Mouse (Mus musculus): ENCODE results near the gene Tmem135. TPM values are rescaled to one million over a fixed set of nuclear protein-coding genes. Genes with fewer than 3 reads are reported as not detected.

Gene Tmem135
- polyA plus RNA-seq, 1 experiment: 27.6 TPM

DNA sequence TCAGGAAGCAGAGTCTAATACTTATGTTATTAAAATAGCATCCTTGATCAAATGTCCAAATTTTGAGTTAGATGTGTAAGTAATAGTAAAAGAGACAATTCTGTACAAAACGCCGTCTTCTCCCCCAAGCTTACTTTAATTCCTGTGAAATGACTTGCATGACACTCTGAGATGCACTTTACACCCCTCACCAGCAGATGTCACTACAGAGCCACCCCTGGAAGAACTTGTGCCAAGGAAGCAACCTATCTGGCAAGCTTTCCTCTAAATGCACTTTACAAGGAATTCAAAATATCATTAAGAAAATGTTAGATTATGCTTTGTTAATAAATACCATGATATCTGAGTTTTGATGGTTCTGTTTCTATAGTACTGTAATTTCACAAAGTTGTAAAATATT lies 235.4 kb downstream of the Tmem135 start:
- Histone ChIP-seq H3K36me3 (ENCODE audit: control insufficient read depth, insufficient read depth, low read length) (no peaks in the 10 kb centered on the region), H3K27me3 (ENCODE audit: control insufficient read depth, insufficient read depth, low read length) (no peaks in the 10 kb centered on the region), H3K27ac (ENCODE audit: insufficient read depth, low read length) (no peak overlapping the region), H3K4me3 (ENCODE audit: extremely low read depth, insufficient read depth, insufficient read length) (no peak overlapping the region), H3K4me1 (ENCODE audit: control insufficient read depth, insufficient read depth, insufficient read length) (peaks cover 5% of the 10 kb centered on the region; the same call in 1 of the 2 replicates)
- peak; percentile 57 to 73 for DNase-seq (ENCODE audit: low read depth in 1 of 2, low spot score in 2 of 2)
- 22% methylated on average over 2 of the region's 2 CpGs for WGBS
- TF ChIP-seq POLR2A (IDR thresholded peaks at IDR 0.05; ENCODE audit: low read depth, low read length): no peak
- peak; percentile 77; the same call in 1 of the 2 replicates for TF ChIP-seq CTCF (IDR thresholded peaks at IDR 0.05; ENCODE audit: extremely low read depth, insufficient read depth, insufficient read length, insufficient replicate concordance)

DNA sequence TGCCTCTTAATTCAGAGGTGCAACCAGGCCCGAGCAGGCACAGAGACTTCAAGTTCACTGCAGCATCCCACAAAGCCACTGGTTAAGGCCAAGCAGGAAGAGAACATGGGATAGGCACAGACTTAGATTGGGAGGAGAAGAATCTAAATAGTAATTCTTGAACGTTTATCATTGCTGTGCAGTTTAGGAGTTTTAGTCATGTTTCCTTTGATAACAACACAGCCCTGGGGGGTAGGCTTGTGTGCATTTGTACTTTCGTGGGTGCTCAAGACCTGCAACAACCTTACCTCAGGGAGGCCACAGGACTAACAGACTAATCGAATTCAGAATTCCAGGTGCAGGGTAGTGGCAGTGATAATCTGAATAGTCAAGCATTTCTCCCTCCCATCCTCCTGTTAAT lies 238.5 kb downstream of the Tmem135 start:
- no peak for TF ChIP-seq CTCF (IDR thresholded peaks at IDR 0.05; ENCODE audit: extremely low read depth, insufficient read depth, insufficient read length, insufficient replicate concordance)
- no peak for TF ChIP-seq POLR2A (IDR thresholded peaks at IDR 0.05; ENCODE audit: low read depth, low read length)
- no peak for DNase-seq (ENCODE audit: low read depth in 1 of 2, low spot score in 2 of 2)
- H3K27me3 ChIP-seq (ENCODE audit: control insufficient read depth, insufficient read depth, low read length): no peaks in the 10 kb centered on the region
- no peak overlapping the region for H3K27ac ChIP-seq (ENCODE audit: insufficient read depth, low read length)
- 80% methylated on average over 4 of the region's 4 CpGs for WGBS
- no peaks in the 10 kb centered on the region for H3K36me3 ChIP-seq (ENCODE audit: control insufficient read depth, insufficient read depth, low read length)
- H3K4me1 ChIP-seq (ENCODE audit: control insufficient read depth, insufficient read depth, insufficient read length): no peaks in the 10 kb centered on the region
- H3K4me3 ChIP-seq (ENCODE audit: extremely low read depth, insufficient read depth, insufficient read length): no peak overlapping the region

DNA sequence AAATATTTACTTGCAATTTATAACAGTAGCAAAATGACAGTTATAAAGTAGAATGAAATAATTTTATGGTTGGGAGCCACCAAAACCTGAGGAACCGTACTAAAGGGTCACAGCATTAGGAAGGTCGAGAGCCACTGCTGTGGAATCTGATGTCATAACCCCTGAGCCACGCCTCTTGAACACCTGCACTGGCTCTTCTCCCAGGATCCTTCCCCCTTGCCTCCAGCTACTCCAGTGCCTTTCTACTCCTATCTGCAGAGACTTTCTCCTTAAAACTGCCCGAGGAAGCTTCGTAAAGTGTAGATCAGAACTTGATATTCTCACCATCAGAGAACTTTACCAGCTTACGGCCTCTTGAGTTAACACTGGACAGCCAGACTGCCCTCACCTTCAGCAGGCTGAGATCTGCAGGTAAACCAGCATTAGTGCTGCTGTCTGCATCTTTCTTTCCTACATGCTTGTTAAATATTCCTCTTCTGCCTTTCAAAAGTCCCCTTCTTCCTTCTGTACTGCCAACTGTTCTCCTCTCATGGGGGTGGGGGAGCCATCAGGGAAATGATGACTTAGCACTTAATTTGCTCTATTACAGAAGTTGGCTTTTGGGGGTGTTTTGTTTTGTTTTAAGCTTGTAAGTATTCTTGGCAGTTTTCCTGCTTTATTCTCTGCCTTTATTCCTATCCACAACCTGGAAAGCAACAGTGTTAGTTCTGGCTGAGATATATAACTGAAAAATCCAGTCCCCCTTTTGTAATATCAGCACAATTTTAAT lies 242.2 kb downstream of the Tmem135 start:
- Histone ChIP-seq H3K4me3 (ENCODE audit: extremely low read depth, insufficient read depth, insufficient read length) (no peak overlapping the region), H3K27me3 (ENCODE audit: control insufficient read depth, insufficient read depth, low read length) (no peaks in the 10 kb centered on the region), H3K4me1 (ENCODE audit: control insufficient read depth, insufficient read depth, insufficient read length) (no peaks in the 10 kb centered on the region), H3K27ac (ENCODE audit: insufficient read depth, low read length) (no peak overlapping the region), H3K36me3 (ENCODE audit: control insufficient read depth, insufficient read depth, low read length) (peaks cover 6% of the 10 kb centered on the region; the same call in 1 of the 2 replicates)
- no peak for TF ChIP-seq CTCF (IDR thresholded peaks at IDR 0.05; ENCODE audit: extremely low read depth, insufficient read depth, insufficient read length, insufficient replicate concordance)
- no peak for TF ChIP-seq POLR2A (IDR thresholded peaks at IDR 0.05; ENCODE audit: low read depth, low read length)
- no peak for DNase-seq (ENCODE audit: low read depth in 1 of 2, low spot score in 2 of 2)
- 81% methylated on average over 6 of the region's 6 CpGs for WGBS

DNA sequence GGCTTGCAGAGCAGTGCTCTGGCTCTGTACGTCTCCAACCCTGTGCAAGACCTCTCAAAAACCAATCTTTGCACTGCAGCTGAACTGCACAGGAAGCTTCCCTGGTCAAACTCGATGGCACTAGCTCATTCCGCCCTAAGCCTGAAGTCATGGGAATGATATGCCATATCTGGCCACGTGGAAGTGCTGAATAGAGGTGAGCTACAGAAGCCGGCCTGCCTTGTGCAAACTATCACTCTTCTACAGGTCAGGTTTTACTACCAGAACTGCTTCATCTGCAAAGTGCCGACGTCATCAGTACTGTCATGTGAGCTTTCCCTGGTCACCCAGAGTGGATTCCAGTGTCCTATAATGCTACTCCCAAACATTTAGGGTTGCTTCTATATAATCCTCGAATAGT lies 246.7 kb downstream of the Tmem135 start:
- 90% methylated on average over 8 of the region's 8 CpGs for WGBS
- DNase-seq (ENCODE audit: low read depth in 1 of 2, low spot score in 2 of 2): no peak
- Histone ChIP-seq H3K36me3 (ENCODE audit: control insufficient read depth, insufficient read depth, low read length) (peaks cover 10% of the 10 kb centered on the region), H3K4me3 (ENCODE audit: extremely low read depth, insufficient read depth, insufficient read length) (no peak overlapping the region), H3K27me3 (ENCODE audit: control insufficient read depth, insufficient read depth, low read length) (no peaks in the 10 kb centered on the region), H3K4me1 (ENCODE audit: control insufficient read depth, insufficient read depth, insufficient read length) (no peaks in the 10 kb centered on the region), H3K27ac (ENCODE audit: insufficient read depth, low read length) (no peak overlapping the region)
- TF ChIP-seq CTCF (IDR thresholded peaks at IDR 0.05; ENCODE audit: extremely low read depth, insufficient read depth, insufficient read length, insufficient replicate concordance) (no peak), POLR2A (IDR thresholded peaks at IDR 0.05; ENCODE audit: low read depth, low read length) (no peak)

DNA sequence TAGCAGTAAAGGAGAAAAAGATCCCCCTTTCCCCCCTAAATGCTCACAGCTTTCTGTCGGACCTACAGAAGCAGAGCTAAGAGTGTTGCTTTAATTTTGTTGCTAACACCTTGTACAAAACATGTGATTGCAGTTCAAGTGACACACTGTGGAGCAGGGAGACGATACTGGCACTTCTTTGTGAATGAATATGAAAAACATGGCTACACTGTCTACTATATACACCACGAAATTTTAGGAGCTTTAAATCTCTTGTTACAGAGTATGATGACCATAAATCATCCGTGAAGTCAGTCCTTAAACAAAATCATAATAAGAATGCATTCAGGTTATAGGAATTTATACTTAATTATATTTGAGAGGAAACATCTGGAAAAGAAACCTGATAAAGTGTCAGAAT lies 247.4 kb downstream of the Tmem135 start:
- 86% methylated on average over 4 of the region's 4 CpGs for WGBS
- DNase-seq (ENCODE audit: low read depth in 1 of 2, low spot score in 2 of 2): no peak
- Histone ChIP-seq H3K27me3 (ENCODE audit: control insufficient read depth, insufficient read depth, low read length) (no peaks in the 10 kb centered on the region), H3K27ac (ENCODE audit: insufficient read depth, low read length) (no peak overlapping the region), H3K4me1 (ENCODE audit: control insufficient read depth, insufficient read depth, insufficient read length) (no peaks in the 10 kb centered on the region), H3K36me3 (ENCODE audit: control insufficient read depth, insufficient read depth, low read length) (peaks cover 10% of the 10 kb centered on the region), H3K4me3 (ENCODE audit: extremely low read depth, insufficient read depth, insufficient read length) (no peak overlapping the region)
- no peak for TF ChIP-seq CTCF (IDR thresholded peaks at IDR 0.05; ENCODE audit: extremely low read depth, insufficient read depth, insufficient read length, insufficient replicate concordance)
- no peak for TF ChIP-seq POLR2A (IDR thresholded peaks at IDR 0.05; ENCODE audit: low read depth, low read length)

DNA sequence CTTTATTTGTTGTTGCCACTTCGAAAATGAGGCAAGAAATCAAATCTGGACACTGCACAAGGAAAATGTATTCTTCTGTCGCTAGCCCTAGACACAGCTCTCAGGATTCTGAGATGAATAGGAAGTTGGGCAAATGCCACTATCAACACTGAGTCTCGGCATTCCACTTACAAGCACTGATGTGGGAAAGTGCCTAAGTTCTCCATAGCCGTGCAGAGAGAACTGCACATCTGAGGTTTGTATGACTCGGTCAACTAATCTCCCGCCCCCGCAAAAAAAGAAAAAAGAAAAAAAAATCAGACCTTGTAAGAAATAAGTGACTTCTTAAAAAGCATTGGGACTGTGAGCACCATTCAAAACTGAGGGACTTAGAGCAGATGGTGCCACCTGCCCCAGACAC lies 248.3 kb downstream of the Tmem135 start:
- no peak overlapping the region for H3K4me3 ChIP-seq (ENCODE audit: extremely low read depth, insufficient read depth, insufficient read length)
- 87% methylated on average over 7 of the region's 7 CpGs for WGBS
- H3K27me3 ChIP-seq (ENCODE audit: control insufficient read depth, insufficient read depth, low read length): no peaks in the 10 kb centered on the region
- no peak overlapping the region for H3K27ac ChIP-seq (ENCODE audit: insufficient read depth, low read length)
- no peak for TF ChIP-seq POLR2A (IDR thresholded peaks at IDR 0.05; ENCODE audit: low read depth, low read length)
- TF ChIP-seq CTCF (IDR thresholded peaks at IDR 0.05; ENCODE audit: extremely low read depth, insufficient read depth, insufficient read length, insufficient replicate concordance): no peak
- H3K36me3 ChIP-seq (ENCODE audit: control insufficient read depth, insufficient read depth, low read length): peaks cover 12% of the 10 kb centered on the region
- no peak for DNase-seq (ENCODE audit: low read depth in 1 of 2, low spot score in 2 of 2)
- no peaks in the 10 kb centered on the region for H3K4me1 ChIP-seq (ENCODE audit: control insufficient read depth, insufficient read depth, insufficient read length)

DNA sequence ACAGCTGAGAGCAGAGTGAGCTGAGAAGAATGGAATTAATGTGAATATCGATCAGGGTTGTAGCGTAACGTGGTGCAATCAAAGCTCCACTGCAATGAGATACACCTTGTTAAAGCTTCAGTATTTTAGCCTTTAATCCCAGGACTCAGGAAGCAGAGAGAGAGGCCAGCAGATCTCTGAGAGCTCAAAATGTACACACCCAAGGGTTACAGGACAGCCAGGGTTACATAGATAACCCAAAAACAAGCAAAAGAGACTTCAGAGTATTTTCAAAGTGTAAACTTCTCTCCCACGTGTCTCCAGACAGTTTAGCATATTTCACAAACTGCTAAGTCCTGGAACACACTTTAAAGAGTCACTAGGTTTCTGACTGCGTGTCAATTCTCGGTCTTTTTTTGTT lies 248.8 kb downstream of the Tmem135 start:
- H3K36me3 ChIP-seq (ENCODE audit: control insufficient read depth, insufficient read depth, low read length): peaks cover 12% of the 10 kb centered on the region
- H3K4me1 ChIP-seq (ENCODE audit: control insufficient read depth, insufficient read depth, insufficient read length): no peaks in the 10 kb centered on the region
- TF ChIP-seq POLR2A (IDR thresholded peaks at IDR 0.05; ENCODE audit: low read depth, low read length) (no peak), CTCF (IDR thresholded peaks at IDR 0.05; ENCODE audit: extremely low read depth, insufficient read depth, insufficient read length, insufficient replicate concordance) (no peak)
- no peak overlapping the region for H3K27ac ChIP-seq (ENCODE audit: insufficient read depth, low read length)
- DNase-seq (ENCODE audit: low read depth in 1 of 2, low spot score in 2 of 2): no peak
- H3K27me3 ChIP-seq (ENCODE audit: control insufficient read depth, insufficient read depth, low read length): no peaks in the 10 kb centered on the region
- 89% methylated on average over 6 of the region's 6 CpGs for WGBS
- no peak overlapping the region for H3K4me3 ChIP-seq (ENCODE audit: extremely low read depth, insufficient read depth, insufficient read length)

Measured in spleen, adult 2 months (tissue).